Mouse (Mus musculus) frontal cortex, postnatal 10 days (tissue): ENCODE results near the gene Arhgap22.

Experiments used
- DNase-seq, 2 experiments: peaks; one replicate each; pipeline ENCODE4 v3.0.0; 2022; ENCODE audit warnings: low spot score in 2 of 2, mixed read lengths in 1 of 2

Gene Arhgap22

GRCm38 (mm10) chr14:33212958-33213309, 892 bp upstream of the Arhgap22 start:
- DNase-seq = no peak

- DNase-seq = no peak
These were observed 922 bp downstream of the Arhgap22 start for GRCm38 (mm10) chr14:33214767-33215128.

GRCm38 (mm10) chr14:33215163-33215562, 1.3 kb downstream of the Arhgap22 start:
- no peak for DNase-seq

DNA sequence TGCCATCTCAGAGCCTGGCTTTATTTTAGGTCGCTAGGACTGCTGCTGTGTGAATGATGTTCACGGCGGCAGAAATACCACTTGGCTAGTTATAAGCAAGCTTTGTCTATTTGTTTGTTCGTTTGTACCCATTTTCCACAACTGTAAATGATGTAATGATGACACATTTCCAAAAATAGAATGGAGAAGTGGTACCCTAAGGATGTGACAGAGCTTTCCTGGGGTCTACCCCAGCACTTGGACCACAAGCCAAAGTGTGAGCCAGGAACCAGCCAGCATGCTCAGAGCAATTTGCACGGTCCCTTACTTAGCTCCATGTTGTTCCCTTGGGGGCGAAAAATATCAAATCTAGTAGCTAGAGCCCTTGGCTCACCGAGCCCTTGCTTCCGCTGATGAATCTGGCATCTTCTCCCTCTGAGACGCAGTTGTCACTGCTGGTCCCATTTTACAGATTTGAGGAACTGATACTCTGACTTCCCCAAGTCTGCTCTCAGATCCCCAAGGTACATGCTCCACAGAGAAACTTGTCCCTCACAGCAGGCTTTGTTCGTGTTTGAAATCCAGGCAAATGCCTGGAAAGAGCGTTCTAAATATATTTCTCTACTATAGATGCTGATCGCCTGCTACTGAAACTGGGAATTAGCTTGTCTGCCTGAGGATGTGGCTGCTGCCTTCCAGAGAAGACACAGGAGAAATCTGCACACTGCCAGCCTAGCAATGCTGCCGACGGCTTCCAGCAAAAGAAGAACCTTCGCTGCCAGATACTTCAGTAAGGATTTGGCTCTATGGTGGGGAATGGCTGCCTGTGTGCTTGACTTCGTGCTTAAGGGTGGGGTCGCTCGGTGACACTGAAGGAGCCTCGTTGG, 2.8 kb downstream of the Arhgap22 start:
- DNase-seq = no peak

- DNase-seq = no peak
These were observed 11.4 kb downstream of the Arhgap22 start for GRCm38 (mm10) chr14:33225235-33225634.

DNA sequence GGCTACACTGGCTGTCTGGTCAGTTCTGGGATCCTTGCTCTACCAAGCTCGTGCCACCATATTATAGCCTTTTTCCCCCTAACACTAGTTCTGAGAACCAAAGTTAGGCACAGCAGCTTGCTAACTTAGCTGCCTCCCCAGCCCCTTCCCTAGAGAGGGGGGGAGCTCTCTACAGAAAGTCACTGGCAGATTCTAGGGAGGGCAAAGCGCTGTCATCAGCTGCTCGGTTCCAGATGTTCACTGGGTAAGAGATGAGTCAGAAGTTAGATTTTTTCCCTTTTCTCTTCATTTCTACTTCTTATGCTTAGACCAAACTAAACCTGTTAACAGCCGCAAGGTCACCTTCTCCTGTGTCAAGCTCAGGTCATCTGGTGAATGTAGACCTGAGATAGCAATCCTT, 16.8 kb downstream of the Arhgap22 start:
- no peak for DNase-seq

DNA sequence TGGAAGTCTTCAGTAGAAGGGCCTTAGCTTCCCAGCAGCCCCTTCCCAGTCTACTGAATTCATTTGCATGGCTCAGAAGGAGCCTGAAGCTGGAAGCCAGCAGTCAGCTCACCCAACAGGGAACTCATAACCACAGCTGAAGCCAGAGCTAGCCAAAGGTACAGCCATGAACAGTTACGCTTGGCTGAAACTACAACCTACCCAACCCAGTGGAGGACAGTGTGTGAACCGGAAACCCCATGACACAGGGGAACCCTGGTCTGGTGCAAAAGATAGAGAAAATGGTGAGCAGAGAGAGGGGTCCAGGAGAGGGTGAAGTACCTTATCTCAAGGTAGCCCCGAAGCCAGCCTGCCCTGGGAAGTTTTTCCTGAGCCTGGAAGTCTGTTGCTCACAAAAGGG, 17.5 kb downstream of the Arhgap22 start:
- DNase-seq = no peak

DNA sequence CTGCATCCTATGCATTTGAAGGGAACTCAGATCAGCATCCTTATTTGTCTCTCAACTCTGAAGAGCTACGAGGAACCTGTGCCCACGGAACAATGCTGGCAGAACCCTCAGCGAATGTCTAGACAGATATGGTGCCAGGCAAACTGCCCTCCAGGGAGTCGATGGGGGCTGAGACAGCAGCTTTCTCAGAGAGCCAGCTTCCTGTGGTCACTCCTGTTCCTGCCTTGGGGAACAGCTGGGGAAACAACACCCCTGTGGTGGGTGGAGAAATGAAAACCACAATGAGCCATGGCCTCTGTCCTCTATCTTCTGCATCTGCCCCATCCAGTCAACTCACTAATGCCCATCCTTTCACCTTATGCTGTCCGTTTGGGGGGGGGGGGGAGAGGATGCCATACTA, 18.2 kb downstream of the Arhgap22 start:
- DNase-seq = peak in 1 of 2 experiments; percentile 34

GRCm38 (mm10) chr14:33235661-33236060, 21.8 kb downstream of the Arhgap22 start:
- DNase-seq = no peak

DNA sequence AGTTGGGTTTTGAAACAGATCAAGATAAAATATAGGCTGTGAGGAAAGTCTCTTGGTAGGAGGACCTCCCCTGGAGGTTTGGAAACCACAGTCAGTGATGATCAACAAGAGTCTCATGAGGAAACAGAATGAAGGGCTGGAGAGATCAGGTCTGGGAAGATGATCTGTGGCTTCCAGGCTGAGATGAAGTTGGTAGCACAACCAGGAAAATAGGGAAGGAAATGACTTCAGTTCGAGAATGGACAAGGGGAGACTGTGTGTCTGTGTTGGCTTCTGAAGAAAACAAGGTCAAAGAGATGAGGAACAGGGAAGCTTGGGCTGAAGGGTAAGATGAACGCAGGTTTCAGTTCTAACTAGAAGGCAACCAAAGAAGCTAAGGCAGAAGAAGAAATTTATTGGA, 26.6 kb downstream of the Arhgap22 start:
- DNase-seq = no peak

DNA sequence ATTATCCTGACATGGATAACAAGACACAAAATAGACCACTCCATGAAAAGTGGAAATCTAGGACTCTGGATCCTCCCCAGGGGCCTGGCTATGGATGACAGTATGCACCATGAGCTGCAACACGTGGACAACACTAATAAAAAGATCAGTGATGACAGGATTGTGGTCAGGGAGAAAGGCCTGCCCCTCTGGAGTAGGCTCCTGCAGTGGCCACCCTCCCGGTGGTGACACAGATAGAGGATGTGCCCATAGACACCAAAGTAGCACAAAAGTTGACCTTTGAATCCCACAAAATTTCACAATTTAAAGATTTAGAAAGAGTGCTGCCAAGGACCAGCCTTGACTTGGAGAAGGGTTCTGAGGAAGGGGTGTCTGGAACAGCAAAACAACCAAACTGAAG, 29.4 kb downstream of the Arhgap22 start:
- no peak for DNase-seq

DNA sequence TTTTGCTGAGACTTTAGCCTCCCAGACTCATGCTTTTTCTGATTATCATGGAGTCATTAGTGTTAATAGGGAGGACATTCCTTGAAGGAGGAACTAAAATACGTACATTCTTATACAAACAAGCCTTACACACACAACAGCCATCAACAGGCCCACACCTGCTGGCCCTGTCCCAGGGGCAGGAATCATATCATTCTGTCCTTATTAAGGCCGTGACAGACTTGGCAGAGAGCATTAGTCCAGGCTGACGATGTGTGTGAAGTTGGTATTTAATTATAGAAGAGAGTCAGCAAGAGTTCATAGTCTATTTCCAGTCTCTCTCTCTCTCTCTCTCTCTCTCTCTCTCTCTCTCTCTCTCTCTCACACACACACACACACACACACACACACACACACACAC, 30.7 kb downstream of the Arhgap22 start:
- DNase-seq = no peak

- DNase-seq = no peak
These were observed 31.1 kb downstream of the Arhgap22 start for GRCm38 (mm10) chr14:33244946-33245345.

GRCm38 (mm10) chr14:33246476-33246875, 32.6 kb downstream of the Arhgap22 start:
- peak in 1 of 2 experiments; percentile 43 for DNase-seq

GRCm38 (mm10) chr14:33247623-33248022, 33.8 kb downstream of the Arhgap22 start:
- peak; percentile 16 to 49 for DNase-seq

GRCm38 (mm10) chr14:33248741-33249140, 34.9 kb downstream of the Arhgap22 start:
- DNase-seq = no peak

DNA sequence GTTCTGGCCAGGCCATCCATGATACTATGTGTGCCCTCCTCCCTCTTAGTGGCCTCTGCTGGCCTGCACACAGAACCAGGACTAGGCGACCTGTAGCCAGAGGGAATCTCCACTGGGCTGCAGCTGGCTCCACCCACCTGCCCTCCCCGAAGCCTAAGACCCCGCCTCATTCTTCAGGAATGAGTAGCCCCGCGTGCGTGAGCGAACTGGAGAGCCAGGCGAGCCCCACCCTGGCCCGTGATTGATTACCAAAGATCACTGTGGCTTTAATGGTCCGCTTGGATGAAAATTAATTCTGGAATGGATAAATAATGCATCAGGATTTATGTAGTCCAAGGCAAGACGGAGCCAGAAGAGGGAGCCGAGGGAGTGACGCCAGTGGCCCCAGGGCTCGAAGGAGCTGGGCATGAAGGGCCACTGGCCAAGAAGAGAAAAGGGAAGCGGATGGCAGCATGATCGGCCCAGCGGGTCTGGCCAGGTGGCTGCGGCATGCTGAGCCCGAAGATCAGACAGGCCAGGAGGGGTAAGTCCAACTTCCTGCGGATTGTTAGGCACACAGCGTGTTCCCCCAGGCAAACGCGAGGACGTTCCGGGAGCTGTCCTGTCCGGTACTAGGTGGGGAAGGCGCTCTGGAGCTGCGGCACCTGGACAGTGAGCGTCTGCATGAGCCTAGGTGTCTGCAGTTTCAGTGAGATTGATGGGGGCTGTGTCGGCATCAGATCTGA, 36.6 kb downstream of the Arhgap22 start:
- no peak for DNase-seq

DNA sequence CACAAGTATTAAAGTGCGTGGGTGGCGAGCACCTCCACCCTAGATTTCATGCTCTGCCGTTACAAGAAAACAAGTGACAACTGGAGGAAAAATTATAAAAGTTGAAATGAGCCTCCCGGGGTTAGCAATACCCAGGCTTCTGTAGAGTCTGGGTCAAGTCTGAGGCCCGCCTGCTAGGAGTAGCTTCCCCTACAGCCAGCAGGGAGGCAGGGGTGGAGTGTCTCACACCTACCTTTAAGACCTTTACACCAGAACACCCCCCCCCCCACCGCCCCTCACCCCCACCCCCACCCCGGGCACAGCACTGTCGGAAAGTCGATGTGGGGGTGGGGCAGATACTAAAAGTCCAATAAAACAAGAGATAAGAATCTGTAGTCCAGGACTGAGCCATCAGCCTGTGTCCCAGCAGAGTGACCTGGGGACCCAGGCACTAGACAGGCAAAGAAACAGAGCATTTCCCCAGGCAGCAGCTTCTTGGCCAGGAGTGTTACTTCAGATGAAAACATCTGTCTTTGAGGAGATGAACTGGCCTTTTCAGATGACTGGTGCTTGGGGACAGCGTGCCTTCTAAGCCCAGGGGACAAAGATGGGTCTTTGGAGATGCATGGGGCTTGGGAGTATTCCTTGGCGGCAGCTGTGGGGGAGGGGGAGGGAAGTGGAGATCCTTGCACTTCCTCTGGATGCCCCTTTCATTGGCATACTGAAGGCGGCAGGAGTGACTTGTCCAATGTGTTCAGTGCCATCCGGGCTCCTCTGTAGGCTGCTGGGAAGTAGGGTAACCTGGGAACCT, 37.3 kb downstream of the Arhgap22 start:
- no peak for DNase-seq

DNA sequence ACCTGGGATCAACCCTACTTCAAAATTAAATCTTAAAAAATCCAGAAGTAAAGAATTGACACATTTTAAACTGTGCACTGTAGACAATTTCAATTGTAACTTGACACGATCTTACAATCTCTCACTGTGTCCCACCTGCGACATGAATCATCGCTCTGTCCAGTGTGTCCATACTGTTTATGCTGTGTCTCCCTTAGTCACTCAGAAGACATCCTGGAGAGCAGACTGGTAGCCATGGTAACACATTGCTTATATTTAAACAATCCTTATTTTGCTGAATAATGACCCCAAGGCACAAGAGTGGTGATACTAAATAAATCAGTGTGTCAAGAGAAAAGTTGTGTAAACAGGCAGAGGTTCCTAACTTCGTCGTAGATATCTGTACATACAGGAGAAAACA, 44.4 kb downstream of the Arhgap22 start:
- DNase-seq = no peak

- DNase-seq = no peak
These were observed 46.3 kb downstream of the Arhgap22 start for GRCm38 (mm10) chr14:33260131-33260530.

- DNase-seq = no peak
These were observed 51.0 kb downstream of the Arhgap22 start for GRCm38 (mm10) chr14:33264795-33265194.

DNA sequence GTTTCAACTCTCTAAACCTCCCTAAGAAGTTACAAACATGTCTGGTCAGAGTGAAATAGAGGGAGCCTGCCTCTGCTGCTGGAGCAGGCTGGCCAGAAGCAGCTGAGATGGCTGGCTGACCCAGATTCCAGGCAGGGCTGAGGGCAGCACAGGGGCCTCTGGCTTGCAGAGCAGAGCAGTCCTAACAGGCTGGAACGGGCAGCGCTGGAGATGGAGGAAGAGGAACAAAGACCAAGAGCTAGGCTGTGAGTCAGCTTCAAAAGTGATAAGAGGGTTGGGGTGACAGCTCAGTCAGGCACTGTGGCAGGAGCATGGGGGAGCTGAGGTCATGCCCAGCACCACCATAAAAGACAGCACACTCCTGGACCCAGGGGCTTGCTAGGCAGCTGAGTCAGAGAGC, 62.4 kb downstream of the Arhgap22 start:
- no peak for DNase-seq
